Mouse (Mus musculus) frontal cortex, adult (tissue): ENCODE measurements at regions not wholly inside any gene's neighbourhood (a gene's known extent, or its start where the extent isn't known, plus 50 kb on each side); places are given as distances from the start of the nearest gene placed in this dataset.

Experiments
- ATAC-seq: cut with Nextera tagmentation; 2 replicates; pipeline ENCODE4 v1.9.2; 2017; ENCODE audit warnings: mild to moderate bottlenecking, moderate library complexity, mixed read lengths; ENCODE audit not compliant: low TSS enrichment

DNA sequence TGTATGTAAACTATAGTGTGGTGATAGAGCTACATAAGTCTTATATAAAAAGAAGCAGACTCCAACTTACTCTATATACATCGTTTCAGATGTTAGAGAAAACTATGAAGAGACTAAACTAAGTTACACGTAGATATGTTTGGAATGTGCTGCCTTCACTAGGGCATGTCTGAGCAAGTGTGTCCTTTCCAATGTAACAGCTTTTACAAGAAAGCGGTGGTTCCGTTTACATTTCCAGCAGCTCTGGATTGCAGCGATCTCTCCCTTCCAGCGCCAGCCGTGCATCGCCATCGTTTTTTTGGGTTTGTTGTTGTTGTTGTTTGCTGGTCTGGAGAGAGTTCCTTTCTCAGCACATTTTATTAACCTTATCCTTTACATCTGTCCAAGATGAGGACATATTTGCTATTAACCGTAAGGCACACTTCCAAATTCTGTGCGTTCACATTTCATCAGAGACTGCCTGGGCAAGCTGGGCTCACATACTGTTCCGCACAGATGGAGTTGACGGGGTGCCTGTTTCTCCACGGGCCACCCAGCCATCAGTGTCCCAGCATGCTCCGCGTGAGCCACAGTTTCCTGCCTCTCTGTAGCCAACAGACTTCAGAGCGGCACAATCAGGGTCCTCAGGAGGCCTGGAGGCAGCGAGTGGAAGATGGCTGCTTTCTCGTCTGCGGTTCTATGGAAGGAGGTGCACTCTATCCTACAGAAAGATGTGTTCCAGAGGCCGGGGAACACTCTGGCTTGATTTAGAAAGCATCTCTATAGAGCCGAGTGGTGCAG is 125.2 kb upstream of the Map1b start:
- ATAC-seq: peak; percentile 80

DNA sequence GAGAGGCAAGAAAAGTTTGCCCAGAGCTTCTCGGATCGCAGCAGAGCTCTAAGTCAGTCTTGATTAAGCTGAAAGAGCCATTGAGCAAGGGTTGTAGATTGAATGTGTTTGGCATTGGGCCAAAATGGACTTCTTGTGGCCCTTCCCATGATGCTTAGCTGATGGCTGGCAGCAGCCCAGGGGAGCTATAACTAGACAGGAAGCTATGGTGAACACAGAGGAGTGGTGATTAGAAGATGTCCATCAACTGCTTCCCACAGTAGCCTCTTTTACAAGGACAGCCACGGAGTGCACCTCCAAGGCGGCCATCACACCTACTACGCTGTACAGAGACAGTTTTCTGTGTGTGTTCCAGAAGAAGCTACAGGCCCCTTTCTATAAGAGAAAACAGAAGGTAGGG is 116.4 kb upstream of the Map1b start:
- no peak for ATAC-seq

DNA sequence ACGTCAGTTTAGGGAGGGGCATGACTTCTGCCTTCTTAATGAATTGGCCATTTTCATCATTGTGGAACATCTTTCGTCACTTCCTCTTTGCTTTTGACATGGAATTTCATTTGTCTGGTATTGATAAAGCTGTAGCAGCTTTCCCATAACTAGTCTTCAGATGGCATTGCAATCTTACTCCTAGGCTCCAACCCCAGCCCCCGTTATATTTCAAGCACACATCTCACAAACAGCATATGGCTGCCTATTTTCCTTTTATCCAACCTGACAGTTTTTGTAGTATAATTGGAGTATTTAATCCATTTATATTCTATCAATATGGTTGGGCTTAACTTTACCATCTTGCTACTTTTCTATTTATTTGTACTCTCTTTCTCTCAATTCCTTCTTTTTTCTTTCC is 114.5 kb upstream of the Map1b start:
- ATAC-seq: no peak

DNA sequence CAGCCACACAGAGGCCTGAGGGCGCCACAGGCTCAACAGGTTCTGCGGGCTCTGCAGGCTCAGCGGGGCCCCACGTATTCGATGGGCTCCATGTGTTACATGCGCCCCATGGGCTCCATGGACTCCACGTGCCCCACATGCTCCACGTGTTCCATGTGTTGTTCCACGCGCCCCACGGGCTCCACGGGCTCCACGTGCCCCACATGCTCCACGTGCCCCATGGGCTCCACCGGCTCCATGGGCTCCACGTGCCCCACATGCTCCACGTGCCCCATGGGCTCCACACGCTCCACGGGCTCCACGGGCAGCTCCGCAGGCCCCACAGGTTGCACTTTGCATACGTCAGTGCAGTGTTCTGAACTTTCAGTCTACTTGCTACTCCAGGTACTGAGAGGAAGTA is 114.0 kb upstream of the Map1b start:
- no peak for ATAC-seq

DNA sequence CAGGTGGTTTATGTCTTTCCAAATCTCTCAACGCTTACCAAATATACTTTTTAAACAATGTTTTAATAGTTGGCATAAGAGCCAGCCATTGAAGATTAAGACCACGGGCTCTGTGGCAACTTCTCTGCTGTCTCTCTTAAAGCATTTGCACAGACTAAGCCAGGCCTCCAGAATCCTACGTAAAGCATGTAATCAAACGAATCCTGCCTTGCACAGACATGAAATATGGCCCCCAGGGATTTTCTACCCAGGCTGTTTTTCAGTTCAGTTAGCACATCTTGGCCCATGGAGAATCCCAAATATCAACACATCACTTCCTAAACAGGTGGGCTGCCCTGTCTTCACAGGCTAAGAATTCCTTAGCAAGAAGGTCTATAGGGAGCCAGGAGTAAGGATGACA is 108.9 kb upstream of the Map1b start:
- ATAC-seq: no peak

DNA sequence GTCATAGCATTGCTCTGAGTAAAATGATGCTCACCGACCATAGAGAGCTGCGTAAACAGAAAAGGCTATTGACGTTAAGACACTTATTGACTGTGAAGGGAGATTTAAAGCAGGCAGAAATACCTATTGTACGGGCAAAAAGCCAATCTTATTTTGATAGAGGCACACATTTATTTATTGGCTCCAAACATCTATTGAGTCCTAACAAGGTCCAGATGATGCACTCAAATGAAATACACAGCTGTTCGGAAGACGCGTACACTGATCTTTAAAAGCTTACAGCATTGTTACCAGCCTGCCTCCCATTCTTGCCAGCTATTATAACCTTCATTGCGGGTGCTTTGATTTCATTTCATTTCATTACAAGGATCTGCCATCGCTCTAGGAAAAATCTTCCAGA is 102.0 kb upstream of the Map1b start:
- no peak for ATAC-seq

DNA sequence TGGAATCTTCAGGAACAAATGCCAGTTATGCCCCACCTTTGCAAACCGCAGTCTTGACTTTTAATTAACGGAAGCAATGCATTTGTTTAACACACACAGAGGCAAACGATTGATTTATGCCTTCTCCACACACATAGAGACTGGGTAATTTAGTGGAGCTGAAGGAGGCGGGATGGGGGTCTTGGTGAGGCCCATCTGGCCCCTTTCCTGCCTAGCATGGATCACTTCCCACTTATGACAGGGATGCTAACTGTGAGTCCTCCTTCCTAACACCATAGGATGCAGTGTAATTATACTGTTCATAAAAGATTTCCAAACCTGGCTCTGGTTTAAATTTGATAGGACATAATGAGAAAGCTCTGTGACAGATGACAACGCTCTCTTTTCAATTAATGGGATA is 101.1 kb upstream of the Map1b start:
- no peak for ATAC-seq

DNA sequence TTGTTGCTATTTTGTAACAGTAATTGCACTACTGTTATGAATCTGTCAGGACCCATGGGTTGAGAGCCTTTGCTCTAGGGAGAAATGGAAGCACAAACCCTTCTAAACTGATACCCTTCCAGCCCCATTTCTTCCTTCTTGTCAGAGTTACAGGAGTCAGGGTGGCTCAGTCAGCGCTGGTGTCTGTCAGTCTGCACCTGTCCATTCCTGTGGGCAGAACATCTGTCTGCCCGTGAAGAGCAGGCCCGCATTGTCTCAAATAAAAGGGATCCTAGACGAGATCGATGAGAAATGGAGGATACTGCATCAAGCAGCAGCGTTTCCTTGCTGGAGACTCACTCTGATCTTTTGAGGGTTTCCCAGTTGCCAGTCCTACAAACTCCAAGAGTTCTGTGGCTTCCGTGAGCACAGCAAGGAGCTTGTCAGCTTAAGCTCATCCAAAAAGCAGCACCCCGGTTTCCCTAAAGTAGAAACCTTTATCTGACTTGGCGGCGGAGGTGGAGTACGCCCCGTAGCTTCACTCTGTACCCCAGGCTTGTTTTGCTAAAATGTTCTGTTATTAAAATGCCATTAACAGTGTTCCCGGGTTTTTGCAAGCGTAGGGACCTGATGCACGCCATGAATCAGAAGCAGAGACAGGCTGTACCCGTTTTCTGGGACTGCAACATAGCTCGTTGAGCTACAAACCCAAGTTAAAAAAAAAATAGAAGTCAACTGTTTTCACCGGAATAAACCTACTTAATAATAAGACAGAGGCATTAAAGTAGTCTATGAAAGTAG is 95.6 kb upstream of the Map1b start:
- ATAC-seq: no peak

DNA sequence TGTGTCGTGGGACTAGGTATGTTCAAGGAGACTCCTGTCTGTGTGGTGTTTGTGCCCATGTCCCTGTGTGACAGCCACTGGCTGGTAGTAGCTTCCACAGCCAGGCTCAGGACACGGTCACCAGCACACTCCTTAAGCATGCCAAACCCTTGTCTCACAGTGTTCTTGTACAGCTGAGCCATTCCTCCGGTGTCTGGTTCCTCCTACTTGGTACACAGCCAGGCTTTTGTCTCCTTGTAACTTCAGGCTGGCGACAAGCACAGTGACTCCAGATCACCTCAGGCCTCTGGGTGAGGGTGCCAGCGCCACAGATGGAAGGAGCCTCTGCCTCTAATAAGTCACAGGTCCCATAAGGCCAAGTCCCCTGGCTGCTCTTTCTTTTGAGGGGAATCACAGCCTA is 94.2 kb upstream of the Map1b start:
- ATAC-seq: no peak

DNA sequence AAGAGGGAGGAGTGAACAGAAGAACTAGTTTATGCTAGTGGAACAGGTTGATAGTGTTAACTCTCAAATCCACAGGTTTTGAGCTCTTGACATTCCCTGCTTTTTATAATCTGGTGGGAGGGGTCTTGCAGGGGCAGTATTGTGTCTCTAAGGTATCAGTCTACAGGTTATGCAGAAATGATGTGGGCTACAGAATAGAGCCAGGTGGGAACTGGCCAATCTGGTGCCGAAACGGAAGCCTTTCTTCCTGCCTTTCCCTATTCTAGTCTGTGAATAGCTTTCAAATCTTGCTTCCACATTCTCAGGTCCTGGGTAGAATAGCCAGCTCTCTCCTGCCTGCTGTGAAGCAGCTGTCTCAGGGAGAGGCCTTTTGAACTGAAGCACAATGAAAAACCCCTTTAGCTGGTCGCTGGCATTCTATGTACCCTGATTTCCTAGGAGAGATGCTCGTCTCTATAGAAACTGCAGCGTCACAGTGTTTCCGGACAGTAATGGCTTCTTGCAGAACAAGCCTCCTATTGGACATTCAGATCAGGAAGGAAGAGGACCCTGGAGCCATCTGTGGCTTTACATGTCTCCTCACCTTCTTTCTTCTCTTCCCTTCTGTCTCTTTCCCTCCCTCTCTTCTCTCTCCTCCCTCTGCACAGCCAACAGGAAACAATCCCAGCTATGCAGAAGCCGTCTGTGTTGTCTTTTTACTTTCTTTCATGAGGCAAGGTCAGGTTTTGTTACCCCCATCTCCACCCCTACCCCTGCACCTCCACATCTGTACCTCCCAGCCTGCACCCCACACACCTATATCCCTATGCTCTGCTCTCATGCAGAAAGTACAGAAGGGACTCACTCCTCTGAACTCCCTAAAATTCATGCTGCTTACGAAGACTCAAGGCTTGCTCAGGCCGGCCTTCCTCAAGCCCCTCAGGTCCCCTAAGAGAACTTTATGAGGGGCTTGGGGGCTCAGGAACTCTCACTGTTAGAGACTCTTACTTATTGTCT is 93.1 kb upstream of the Map1b start:
- 0 out of 2 replicates have a peak, but pooled peaks have one; percentile 20 for ATAC-seq

DNA sequence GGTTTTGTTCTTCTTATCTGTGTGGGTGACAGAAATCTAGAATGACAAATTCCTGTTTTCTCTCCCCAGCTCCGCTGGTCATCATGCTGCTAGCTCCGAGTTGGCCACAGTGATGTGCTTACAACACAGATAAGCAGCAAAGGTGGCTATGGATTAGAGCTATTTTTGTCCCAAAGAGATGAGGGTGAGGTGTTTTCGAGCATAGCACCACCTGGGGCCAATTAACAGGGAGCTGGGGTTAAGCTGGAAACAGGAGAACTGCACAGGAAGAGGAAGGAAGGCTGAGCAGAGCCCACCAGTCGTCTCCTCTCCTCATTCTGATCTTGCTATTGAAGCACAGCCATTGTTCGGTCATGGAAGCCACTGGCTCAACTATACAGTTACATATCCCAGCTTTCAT is 92.3 kb upstream of the Map1b start:
- no peak for ATAC-seq

DNA sequence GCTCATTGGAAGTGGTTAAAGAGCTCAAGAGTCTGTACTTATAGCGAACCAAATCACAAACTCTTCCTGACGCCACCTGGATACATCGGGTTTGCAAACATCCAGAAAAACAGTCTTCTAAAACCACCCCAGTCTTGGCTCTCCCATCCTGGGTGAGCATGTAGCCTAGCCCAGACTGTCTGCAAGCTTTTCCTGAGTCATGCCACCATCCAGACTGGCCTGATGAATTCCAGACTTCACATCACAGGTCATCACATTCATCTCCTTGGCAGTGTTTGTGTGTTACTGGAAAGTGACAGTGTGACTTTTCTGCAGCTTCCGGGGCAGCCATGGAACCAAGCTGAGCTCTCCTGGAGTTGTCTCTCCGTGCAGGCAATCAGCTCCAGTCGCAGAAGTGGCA is 90.9 kb upstream of the Map1b start:
- no peak; the same call in 1 of the 2 replicates for ATAC-seq

DNA sequence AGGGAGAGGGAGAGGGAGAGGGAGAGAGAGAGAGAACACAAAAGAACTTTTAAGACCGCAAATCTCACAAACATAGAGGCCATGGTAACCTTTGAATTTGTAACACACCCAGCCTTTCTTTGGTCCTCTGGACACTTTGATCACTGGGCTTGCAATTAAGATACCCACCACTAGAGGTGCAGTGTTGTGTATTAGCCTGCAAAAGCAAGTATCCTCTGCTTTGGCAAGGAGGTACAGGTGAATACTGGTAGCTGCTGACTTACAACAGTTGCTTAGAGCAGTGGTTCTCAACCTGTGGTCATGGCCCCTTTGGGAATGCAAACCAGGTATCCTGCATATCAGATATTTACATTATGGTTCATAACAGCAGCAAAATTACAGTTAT is 90.3 kb upstream of the Map1b start:
- ATAC-seq: no peak

DNA sequence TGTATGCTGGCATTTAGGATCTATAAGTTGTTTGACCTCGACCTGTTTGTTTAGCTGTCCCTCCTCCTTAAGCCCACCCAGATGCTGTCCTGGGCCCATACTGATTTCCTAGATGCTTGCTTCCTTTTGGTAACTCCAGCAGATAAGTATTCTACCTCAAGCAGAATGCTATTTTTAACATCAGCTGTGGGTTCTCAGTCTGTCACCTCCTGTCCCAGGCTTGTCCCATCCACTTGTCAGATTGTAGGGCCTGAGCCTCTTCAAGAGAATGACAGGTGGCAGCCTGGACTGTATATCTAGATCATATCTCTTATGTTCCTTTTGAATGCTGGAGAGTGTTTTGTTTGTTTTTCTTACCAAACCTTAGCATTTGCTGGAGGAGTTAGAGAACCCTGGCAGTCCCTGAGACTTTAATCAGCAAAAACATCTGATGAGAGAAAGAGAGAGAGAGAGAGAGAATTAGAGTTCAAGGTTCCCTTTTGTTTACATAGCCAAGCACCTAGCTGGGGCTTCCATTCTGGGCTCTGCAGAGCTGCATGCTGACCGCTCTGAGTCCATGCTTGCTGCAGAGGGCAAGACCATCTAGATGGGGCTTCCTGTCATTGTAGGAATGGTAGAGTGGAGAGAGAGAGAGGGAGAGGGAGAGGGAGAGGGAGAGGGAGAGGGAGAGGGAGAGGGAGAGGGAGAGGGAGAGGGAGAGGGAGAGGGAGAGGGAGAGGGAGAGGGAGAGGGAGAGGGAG is 89.7 kb upstream of the Map1b start:
- ATAC-seq: no peak

DNA sequence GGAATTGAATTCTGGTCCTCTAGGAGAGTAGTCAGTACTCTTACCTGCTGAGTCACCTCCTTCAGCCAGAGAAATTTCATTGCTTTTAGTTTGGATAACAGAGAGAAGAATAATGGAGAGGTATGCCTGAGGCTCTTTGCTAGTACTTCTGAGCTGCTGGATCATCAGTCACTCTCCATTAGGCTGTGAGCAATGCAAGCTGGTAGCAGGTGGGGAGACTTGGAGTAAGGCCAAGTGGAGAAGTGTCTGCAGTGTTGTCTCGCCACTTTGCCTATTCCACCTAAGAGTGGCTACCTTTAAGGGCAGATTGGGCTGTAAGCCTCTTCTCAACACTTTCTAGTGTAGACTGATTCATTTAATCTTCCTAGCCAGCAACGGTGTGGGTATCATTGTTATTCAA is 81.6 kb upstream of the Map1b start:
- no peak for ATAC-seq

DNA sequence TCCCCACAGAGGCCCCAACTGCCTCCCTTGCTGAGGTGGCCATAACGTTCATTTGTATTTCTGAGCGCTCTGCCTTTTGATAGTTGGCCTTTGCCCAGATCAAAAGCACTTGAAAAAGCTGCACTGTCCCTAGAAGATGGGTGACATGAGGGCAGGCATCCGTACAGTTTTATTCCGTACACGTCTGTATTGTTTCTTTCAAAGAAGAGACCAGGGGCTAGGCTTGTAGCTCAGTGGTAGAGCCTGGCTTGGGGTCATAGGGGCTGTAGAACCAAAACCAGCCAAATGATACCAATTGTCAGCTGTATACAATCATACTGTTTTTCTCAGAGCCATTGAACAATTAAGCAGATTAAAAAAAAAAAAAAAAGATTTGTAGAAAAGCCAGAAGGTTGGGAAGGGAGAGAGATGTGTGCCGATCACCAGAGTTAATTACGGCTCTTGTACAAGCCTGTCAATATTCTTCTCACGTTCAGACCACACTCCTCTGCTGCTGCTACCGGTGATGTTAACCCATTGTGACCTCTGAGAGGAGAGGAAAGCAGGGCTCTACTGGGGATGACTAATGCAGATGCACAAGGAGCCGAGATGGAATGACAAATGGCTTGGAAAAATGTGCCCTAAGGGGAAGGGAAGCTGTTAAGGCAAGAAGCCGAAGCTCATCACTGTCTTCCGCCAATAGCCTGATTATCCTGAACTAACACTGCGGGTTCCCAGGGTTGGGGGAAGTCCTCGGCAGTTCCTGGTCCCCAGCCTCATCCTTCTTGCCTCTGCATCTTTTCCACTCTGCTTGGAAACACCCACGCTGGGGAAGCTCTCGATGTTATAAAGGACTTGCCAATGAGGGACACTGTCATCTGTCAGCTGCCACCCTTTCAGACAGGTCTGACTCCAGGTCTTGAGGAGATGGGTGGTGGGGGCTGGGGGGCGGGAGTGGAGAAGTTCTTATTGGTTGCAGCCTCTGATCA is 77.8 kb upstream of the Map1b start:
- no peak for ATAC-seq

DNA sequence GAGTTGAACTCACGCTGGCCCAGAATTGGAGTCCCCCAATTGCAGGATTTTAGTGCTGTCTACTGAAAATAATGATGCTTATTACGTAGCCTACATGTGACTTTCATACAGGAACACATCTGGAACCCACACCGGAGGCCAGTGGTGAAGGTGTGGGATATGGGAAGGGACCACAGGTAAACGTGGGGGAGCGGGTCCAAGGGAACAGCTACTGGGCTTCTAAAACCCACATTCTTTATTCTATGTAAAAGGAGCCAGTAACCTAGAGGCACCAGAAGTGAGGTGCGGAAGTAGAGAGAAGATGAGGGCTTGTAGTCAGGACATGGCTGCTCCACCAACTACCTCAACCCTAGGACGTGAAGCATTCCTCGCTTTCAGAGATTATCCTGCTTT is 76.9 kb upstream of the Map1b start:
- no peak for ATAC-seq

DNA sequence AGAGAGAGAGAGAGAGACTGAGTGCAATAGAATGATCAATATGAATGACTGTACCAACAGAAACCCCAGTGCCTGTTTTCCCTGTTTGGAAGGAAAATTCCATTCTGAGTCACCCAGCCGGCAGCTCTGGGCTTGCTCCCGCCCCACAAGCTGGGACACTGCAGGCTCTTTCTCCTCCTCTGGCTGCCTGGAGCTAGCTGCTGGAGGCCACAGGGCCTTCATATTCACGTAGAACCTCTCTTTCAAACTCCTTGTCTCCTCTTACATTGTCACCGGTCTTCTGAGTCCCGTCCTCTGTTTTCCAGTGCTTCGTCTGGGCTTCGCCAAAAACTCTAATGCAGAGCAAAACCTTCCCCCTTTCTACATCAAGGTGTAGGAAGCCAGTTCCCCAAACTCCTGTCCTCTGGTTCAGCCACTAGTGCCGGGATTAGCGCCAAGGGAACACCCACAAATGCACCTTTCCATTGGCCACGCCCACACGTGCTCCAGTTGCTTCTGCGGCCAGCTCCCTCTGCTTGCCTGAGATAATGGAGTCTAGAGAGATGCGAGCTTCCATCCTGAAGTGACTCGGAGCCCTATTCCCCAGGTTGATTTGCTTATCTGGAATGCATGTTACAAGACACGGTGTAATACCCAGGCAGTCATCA is 76.4 kb upstream of the Map1b start:
- peak; percentile 91 for ATAC-seq

DNA sequence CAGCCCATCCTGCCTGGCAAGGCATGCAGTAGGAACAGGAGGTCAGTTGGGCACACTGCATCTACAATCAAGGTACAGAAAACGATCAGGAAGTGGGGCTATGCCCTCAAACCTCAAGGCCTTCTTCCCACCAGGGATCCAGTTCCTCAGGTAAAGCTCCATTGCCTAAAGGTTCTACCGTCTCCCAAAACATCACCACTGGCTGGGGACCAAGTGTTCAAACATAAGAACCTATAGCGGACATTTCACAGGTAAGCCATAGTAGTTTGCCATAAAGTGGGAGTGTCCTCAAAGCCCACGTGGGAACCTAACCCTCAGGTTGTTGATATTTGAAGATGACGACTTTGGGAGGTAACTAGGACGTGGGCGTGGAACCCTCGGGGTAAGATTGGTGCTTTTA is 72.3 kb upstream of the Map1b start:
- no peak for ATAC-seq

DNA sequence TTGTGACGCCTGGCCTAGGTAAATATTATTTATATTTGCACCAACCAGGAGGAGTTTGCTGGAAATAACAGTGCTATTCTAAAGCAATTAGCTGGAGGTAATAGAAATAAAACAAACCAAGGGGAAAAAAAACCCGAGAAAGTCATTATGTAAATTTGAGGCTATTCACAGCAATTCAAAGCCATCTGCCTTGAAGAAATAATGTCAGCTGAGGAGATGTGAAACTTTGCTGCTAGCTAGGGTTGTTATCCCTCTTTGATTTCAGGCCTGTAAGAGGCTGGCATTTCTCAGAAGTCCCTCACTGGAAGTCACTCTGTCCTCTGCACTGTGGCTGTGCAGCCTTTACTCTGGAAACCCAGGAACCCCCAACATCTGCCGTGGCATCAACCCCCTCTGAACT is 67.5 kb upstream of the Map1b start:
- ATAC-seq: peak; percentile 84
